Mouse (Mus musculus) lung, adult 2 months (tissue): ENCODE results near the gene Pgm1. TPM values are rescaled to one million over a fixed set of nuclear protein-coding genes. Genes with fewer than 3 reads are reported as not detected.

Experiments
- DNase-seq: peaks from one replicate; pipeline ENCODE4 v3.0.0; 2022
- H3K4me1 ChIP-seq: fragments of 200-500 bp; 2 replicates; pipeline ENCODE4 v1.6.1; 2011; ENCODE audit warnings: low read length; ENCODE audit not compliant: control insufficient read depth, insufficient read depth
- H3K4me3 ChIP-seq: fragments of 200-500 bp; replicated peaks from 2 replicates; pipeline ENCODE3; 2011; ENCODE audit warnings: low read depth, mild to moderate bottlenecking, control low read depth, low read length; ENCODE audit errors: extremely low read depth
- CTCF ChIP-seq: fragments of 200-500 bp; IDR thresholded peaks from 2 replicates; pipeline ENCODE4 v1.5.1; 2011; ENCODE audit warnings: mild to moderate bottlenecking, low read length, control low read depth; ENCODE audit not compliant: insufficient read depth
- POLR2A ChIP-seq: fragments of 200-500 bp; IDR thresholded peaks from 2 replicates; pipeline ENCODE4 v1.6.1; 2011; ENCODE audit warnings: low read depth, mild to moderate bottlenecking, control low read depth, low read length, borderline replicate concordance; ENCODE audit errors: extremely low read depth
- WGBS: fragments of 180-500 bp; shearing (Covaris S2); methylation state at CpG from one replicate; pipeline ENCODE4 v1.1.7; 2018; 5-methylcytosine and 5-hydroxymethylcytosine counted together
- polyA plus RNA-seq: library from polyadenylated mRNA; depleted of rRNA; stranded (reverse); fragments of >200 nt; gene quantifications from 2 replicates; pipeline ENCODE4 v1.2.3, GENCODE M21; 2012; rRNA removed

The Pgm1 gene
- polyA plus RNA-seq, 1 experiment: 45.2 TPM

- Histone ChIP-seq H3K4me3 (no peak overlapping the region), H3K4me1 (0 out of 2 replicates have a peak, but pooled peaks cover 2% of the 10 kb centered on the region)
- TF ChIP-seq POLR2A: no peak
- TF ChIP-seq CTCF: no peak
- 36% methylated on average over 6 of the region's 6 CpGs for WGBS
- no peak for DNase-seq
Observed at GRCm38 (mm10) chr4:100031270-100031669, 102.1 kb downstream of the Pgm1 start.

- Histone ChIP-seq H3K4me1 (0 out of 2 replicates have a peak, but pooled peaks cover 2% of the 10 kb centered on the region), H3K4me3 (no peak overlapping the region)
- 77% methylated on average over 7 of the region's 7 CpGs for WGBS
- DNase-seq: no peak
- no peak for TF ChIP-seq CTCF
- no peak for TF ChIP-seq POLR2A
Observed at GRCm38 (mm10) chr4:100032608-100033007, 103.4 kb downstream of the Pgm1 start.

GRCm38 (mm10) chr4:100033944-100034343, 104.7 kb downstream of the Pgm1 start:
- WGBS: 61% methylated on average over 4 of the region's 4 CpGs
- no peak for DNase-seq
- TF ChIP-seq CTCF: no peak
- no peak for TF ChIP-seq POLR2A
- 0 out of 2 replicates have a peak, but pooled peaks cover 2% of the 10 kb centered on the region for H3K4me1 ChIP-seq
- H3K4me3 ChIP-seq: no peak overlapping the region

- DNase-seq: no peak
- H3K4me3 ChIP-seq: no peak overlapping the region
- WGBS: 74% methylated on average over 6 of the region's 6 CpGs
- no peak for TF ChIP-seq POLR2A
- TF ChIP-seq CTCF: no peak
- no peaks in the 10 kb centered on the region for H3K4me1 ChIP-seq
Observed at GRCm38 (mm10) chr4:100034971-100035370, 105.8 kb downstream of the Pgm1 start.

- Histone ChIP-seq H3K4me1 (no peaks in the 10 kb centered on the region), H3K4me3 (no peak overlapping the region)
- no peak for TF ChIP-seq CTCF
- TF ChIP-seq POLR2A: no peak
- WGBS: 79% methylated on average over 16 of the region's 16 CpGs
- no peak for DNase-seq
Observed at GRCm38 (mm10) chr4:100035919-100036554, 106.8 kb downstream of the Pgm1 start.

Other genes with a start within 250 kb of the Pgm1 start
- gene Alg6, start 213.8 kb upstream of the Pgm1 start, polyA plus RNA-seq: 1.7 and 4.6 TPM in 2 replicates
- 4.0 and 4.9 TPM in 2 replicates for gene Efcab7, start 100.2 kb upstream of the Pgm1 start, polyA plus RNA-seq
- gene Itgb3bp, start 399 bp downstream of the Pgm1 start, polyA plus RNA-seq: 0.38 and 0.52 TPM in 2 replicates
- gene Ror1, start 166.4 kb downstream of the Pgm1 start, polyA plus RNA-seq: 2.2 and 2.6 TPM in 2 replicates